Mouse (Mus musculus): ENCODE data around the gene Krtap10-10. TPM values are rescaled to one million over a fixed set of nuclear protein-coding genes. Genes with fewer than 3 reads are reported as not detected.
A peak's percentile ranks its signal among the peaks of the same experiment; 100 is the strongest.

Krtap10-10 gene
- polyA plus RNA-seq, 1 experiment: not detected

DNA sequence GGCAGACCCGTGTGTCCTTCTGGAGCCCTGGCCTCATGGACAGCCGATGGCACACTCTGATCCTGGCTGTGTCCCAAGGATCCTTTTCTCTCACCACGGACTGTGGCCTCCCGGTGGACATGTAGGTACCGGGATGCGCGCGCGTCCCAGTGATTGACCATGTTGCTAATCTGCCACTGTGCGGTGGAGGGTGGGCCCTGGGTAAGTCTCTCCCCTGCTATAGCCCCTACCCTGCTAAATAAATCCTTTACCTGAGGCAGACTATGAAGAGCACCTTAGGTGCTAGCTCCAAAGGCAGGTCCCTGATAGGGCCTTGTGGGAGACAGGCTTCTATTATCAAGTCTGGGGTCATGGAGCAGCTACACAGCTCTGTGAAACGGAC is 29.0 kb downstream of the Krtap10-10 start:
- H3K36me3 ChIP-seq (ENCODE audit: control insufficient read depth, insufficient read depth, low read length): no peaks in the 10 kb centered on the region
- peak overlapping the region; percentile 53 for H3K4me3 ChIP-seq (ENCODE audit: low read depth, low read length)
- TF ChIP-seq CTCF (IDR thresholded peaks at IDR 0.05; ENCODE audit: extremely low read depth, insufficient read length, insufficient replicate concordance, low read depth, low read length) (no peak), POLR2A (IDR thresholded peaks at IDR 0.05; ENCODE audit: low read depth, low read length) (peak; percentile 5; the same call in 1 of the 2 replicates)
- no peak overlapping the region for H3K27ac ChIP-seq (ENCODE audit: insufficient read depth, low read depth, low read length)
- peaks cover 2% of the 10 kb centered on the region for H3K4me1 ChIP-seq (ENCODE audit: control insufficient read depth, insufficient read depth, insufficient read length, low read length)
- WGBS: 31% methylated on average over 11 of the region's 11 CpGs
- no peaks in the 10 kb centered on the region; the same call in 1 of the 2 replicates for H3K27me3 ChIP-seq (ENCODE audit: control insufficient read depth, insufficient read depth, low read length)

DNA sequence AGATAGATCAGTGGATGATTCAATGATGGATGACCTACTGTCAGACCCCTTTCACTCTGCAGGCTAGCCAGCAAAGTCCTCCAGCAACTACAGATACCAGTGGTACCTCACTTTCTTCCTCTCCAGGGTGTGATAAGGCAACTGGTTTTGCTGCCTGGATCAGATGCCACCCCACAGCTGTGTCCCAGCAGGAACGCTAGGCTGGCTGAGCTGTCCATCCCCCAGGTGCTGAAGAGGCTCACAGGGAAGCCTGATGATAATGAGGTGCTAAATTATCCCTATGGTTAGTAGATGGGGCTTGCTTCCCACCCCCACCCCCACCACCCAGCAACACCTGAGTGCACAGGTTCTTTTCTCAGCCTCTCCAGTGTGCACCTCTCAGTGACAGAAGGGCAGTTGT is 31.8 kb downstream of the Krtap10-10 start:
- TF ChIP-seq CTCF (IDR thresholded peaks at IDR 0.05; ENCODE audit: extremely low read depth, insufficient read length, insufficient replicate concordance, low read depth, low read length) (no peak), POLR2A (IDR thresholded peaks at IDR 0.05; ENCODE audit: low read depth, low read length) (no peak)
- no peak overlapping the region for H3K4me3 ChIP-seq (ENCODE audit: low read depth, low read length)
- H3K4me1 ChIP-seq (ENCODE audit: control insufficient read depth, insufficient read depth, insufficient read length, low read length): peaks cover 2% of the 10 kb centered on the region
- H3K36me3 ChIP-seq (ENCODE audit: control insufficient read depth, insufficient read depth, low read length): no peaks in the 10 kb centered on the region
- no peak overlapping the region for H3K27ac ChIP-seq (ENCODE audit: insufficient read depth, low read depth, low read length)
- no peaks in the 10 kb centered on the region for H3K27me3 ChIP-seq (ENCODE audit: control insufficient read depth, insufficient read depth, low read length)
- WGBS: 35% methylated on average over 1 of the region's 1 CpGs

DNA sequence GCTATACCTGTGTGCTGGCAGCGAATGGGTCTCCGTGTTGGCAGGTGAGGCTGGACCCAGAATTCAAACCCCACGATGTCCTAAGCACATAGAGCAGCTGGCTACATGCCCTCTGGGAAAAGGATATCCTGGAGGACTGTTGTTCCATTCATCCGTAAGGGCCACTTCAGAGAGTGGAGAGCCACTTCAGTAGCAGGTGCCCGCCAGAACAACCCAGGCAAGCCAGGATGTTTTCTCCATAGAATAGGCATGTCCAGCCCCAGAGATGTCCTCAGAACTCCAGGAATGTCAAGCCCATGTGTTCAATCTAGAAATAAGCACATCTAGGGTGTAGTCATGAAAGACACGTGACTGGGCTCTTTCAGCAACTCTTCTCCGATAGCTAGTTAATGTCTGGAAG is 33.9 kb downstream of the Krtap10-10 start:
- Histone ChIP-seq H3K4me1 (ENCODE audit: control insufficient read depth, insufficient read depth, insufficient read length, low read length) (peaks cover under 1% of the 10 kb centered on the region), H3K27me3 (ENCODE audit: control insufficient read depth, insufficient read depth, low read length) (no peaks in the 10 kb centered on the region), H3K4me3 (ENCODE audit: low read depth, low read length) (no peak overlapping the region), H3K27ac (ENCODE audit: insufficient read depth, low read depth, low read length) (no peak overlapping the region), H3K36me3 (ENCODE audit: control insufficient read depth, insufficient read depth, low read length) (no peaks in the 10 kb centered on the region)
- 85% methylated on average over 7 of the region's 7 CpGs for WGBS
- TF ChIP-seq CTCF (IDR thresholded peaks at IDR 0.05; ENCODE audit: extremely low read depth, insufficient read length, insufficient replicate concordance, low read depth, low read length) (no peak), POLR2A (IDR thresholded peaks at IDR 0.05; ENCODE audit: low read depth, low read length) (no peak)

DNA sequence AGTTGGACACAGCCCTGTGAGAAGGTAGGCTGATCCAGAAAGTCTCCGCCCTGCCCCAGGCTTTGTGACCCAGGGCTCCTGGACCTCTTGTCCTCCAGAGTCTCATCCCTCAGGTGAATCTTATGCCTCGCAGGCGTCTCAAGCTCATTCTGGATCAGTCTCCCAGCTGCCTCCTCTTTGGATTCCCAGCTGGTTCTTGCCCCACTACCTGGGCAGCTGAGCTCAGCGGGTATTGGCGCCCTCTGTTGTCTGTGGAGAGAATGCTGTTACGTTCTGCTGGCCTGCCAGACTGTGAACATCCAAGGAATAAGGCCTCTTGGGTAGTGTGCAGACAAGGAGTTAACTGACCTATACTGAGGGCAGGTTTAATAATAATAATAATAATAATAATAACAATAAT is 43.2 kb downstream of the Krtap10-10 start:
- Histone ChIP-seq H3K36me3 (ENCODE audit: control insufficient read depth, insufficient read depth, low read length) (no peaks in the 10 kb centered on the region), H3K4me1 (ENCODE audit: control insufficient read depth, insufficient read depth, insufficient read length, low read length) (no peaks in the 10 kb centered on the region), H3K27me3 (ENCODE audit: control insufficient read depth, insufficient read depth, low read length) (no peaks in the 10 kb centered on the region), H3K27ac (ENCODE audit: insufficient read depth, low read depth, low read length) (no peak overlapping the region), H3K4me3 (ENCODE audit: low read depth, low read length) (no peak overlapping the region)
- TF ChIP-seq POLR2A (IDR thresholded peaks at IDR 0.05; ENCODE audit: low read depth, low read length) (no peak), CTCF (IDR thresholded peaks at IDR 0.05; ENCODE audit: extremely low read depth, insufficient read length, insufficient replicate concordance, low read depth, low read length) (peak; percentile 25; the same call in 1 of the 2 replicates)
- WGBS: 63% methylated on average over 6 of the region's 6 CpGs

DNA sequence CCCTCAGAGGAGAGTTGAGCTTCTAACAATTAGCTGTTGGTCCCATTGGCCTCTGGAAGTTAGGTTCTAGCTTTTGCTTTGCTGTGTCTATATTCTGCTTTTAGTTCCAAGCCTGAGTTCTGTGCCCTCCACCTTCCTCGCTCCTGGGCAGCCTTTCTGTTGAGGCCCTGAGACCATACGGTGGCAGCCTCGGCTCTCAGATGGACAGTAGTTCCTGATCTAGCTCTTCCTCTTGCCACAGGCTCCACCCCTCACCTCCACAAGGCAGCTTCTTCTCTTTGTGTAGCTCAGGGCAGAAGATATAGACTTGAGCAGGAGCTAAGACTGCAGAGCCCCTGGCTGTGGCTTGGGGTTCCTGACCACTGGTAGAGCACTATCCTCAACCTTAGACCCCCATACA is 44.6 kb downstream of the Krtap10-10 start:
- Histone ChIP-seq H3K4me1 (ENCODE audit: control insufficient read depth, insufficient read depth, insufficient read length, low read length) (no peaks in the 10 kb centered on the region), H3K27me3 (ENCODE audit: control insufficient read depth, insufficient read depth, low read length) (no peaks in the 10 kb centered on the region), H3K4me3 (ENCODE audit: low read depth, low read length) (no peak overlapping the region), H3K36me3 (ENCODE audit: control insufficient read depth, insufficient read depth, low read length) (no peaks in the 10 kb centered on the region), H3K27ac (ENCODE audit: insufficient read depth, low read depth, low read length) (no peak overlapping the region)
- TF ChIP-seq CTCF (IDR thresholded peaks at IDR 0.05; ENCODE audit: extremely low read depth, insufficient read length, insufficient replicate concordance, low read depth, low read length) (no peak), POLR2A (IDR thresholded peaks at IDR 0.05; ENCODE audit: low read depth, low read length) (no peak)
- WGBS: 55% methylated on average over 3 of the region's 3 CpGs

DNA sequence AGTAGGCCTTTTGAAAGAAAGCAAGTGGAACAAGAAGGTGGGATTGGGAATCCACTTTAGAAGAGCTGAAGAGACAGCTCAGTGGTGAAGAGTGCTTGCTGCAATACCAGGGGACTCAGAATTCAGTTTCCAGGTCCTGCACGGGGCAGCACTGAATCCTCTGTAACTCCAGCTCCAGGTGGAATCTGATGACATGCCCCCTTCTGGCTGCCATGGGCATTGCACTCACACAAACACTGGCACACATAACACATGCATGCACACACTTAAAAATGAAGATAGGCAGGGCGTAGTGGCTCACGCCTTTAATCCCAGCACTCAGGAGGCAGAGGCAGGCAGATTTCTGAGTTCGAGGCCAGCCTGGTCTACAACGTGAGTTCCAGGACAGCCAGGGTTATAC is 46.8 kb downstream of the Krtap10-10 start:
- TF ChIP-seq POLR2A (IDR thresholded peaks at IDR 0.05; ENCODE audit: low read depth, low read length): no peak
- TF ChIP-seq CTCF (IDR thresholded peaks at IDR 0.05; ENCODE audit: extremely low read depth, insufficient read length, insufficient replicate concordance, low read depth, low read length): no peak
- Histone ChIP-seq H3K36me3 (ENCODE audit: control insufficient read depth, insufficient read depth, low read length) (no peaks in the 10 kb centered on the region), H3K4me1 (ENCODE audit: control insufficient read depth, insufficient read depth, insufficient read length, low read length) (no peaks in the 10 kb centered on the region), H3K27me3 (ENCODE audit: control insufficient read depth, insufficient read depth, low read length) (no peaks in the 10 kb centered on the region), H3K27ac (ENCODE audit: insufficient read depth, low read depth, low read length) (no peak overlapping the region), H3K4me3 (ENCODE audit: low read depth, low read length) (no peak overlapping the region)
- WGBS: 83% methylated on average over 5 of the region's 5 CpGs

DNA sequence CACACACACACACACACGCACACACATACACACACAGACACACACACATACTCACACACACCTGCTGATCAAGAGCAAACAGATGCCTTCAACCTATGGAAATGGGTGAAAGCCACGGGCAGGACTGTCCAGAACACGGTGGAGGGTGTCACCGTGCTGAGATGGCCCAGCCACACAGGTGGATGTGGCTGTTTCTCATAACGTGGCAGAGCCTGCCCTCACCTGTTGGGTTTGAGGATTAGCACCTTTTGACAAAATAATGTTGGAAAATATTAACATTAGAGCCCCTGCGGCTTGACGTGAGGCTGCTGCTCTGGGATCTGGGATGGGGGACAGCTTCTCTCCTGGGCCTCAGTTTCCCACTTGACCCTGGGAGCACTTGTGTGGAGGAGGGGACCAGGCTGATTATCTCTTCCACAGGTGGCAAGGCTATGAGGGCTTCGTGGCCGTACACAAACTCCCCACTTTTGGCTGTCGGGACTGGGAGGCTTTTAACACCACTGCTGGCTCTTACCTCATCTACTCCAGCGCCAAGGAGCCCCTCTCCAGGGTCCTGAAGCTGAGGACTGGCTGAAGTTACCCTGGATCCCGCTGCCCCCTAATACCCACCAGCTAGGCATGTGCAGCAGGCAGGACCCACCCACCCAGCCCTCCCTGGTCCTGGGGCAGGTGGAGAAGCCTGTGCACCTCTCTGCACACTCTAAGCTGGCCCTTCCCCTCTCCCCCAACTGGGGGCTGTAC is 50.4 kb downstream of the Krtap10-10 start:
- TF ChIP-seq CTCF (IDR thresholded peaks at IDR 0.05; ENCODE audit: extremely low read depth, insufficient read length, insufficient replicate concordance, low read depth, low read length) (0 out of 2 replicates have a peak, but pooled peaks have one; percentile 7), POLR2A (IDR thresholded peaks at IDR 0.05; ENCODE audit: low read depth, low read length) (no peak)

More for the DNA sequence above, 50.4 kb downstream of the Krtap10-10 start:
- 38% methylated on average over 12 of the region's 12 CpGs for WGBS
- H3K4me1 ChIP-seq (ENCODE audit: control insufficient read depth, insufficient read depth, insufficient read length, low read length): no peaks in the 10 kb centered on the region
- no peak overlapping the region for H3K4me3 ChIP-seq (ENCODE audit: low read depth, low read length)
- no peaks in the 10 kb centered on the region for H3K36me3 ChIP-seq (ENCODE audit: control insufficient read depth, insufficient read depth, low read length)
- H3K27ac ChIP-seq (ENCODE audit: insufficient read depth, low read depth, low read length): no peak overlapping the region
- no peaks in the 10 kb centered on the region for H3K27me3 ChIP-seq (ENCODE audit: control insufficient read depth, insufficient read depth, low read length)

Other genes with a start within 250 kb of the Krtap10-10 start
- 129 and 254 TPM in 2 replicates for gene Sumo3, start 229.8 kb upstream of the Krtap10-10 start, polyA plus RNA-seq (2012; rRNA removed)
- not detected in 2 replicates for gene Gm49325, start 229.8 kb upstream of the Krtap10-10 start, polyA plus RNA-seq (2012; rRNA removed)
- gene Ube2g2, start 213.7 kb upstream of the Krtap10-10 start, polyA plus RNA-seq (2012; rRNA removed): 16.5 and 20.9 TPM in 2 replicates
- gene Tspear, start 149.4 kb upstream of the Krtap10-10 start, polyA plus RNA-seq (2012; rRNA removed): 0.11 and 0.33 TPM in 2 replicates
- gene Gm19402, start 145.2 kb upstream of the Krtap10-10 start, polyA plus RNA-seq (2012; rRNA removed): not detected in 2 replicates
- gene Gm9508, start 138.7 kb upstream of the Krtap10-10 start, polyA plus RNA-seq (2012; rRNA removed): not detected in 2 replicates
- gene Gm10272, start 129.3 kb upstream of the Krtap10-10 start, polyA plus RNA-seq (2012; rRNA removed): not detected in 2 replicates
- not detected in 2 replicates for gene Gm10024, start 124.5 kb upstream of the Krtap10-10 start, polyA plus RNA-seq (2012; rRNA removed)
- gene Gm10142, start 120.1 kb upstream of the Krtap10-10 start, polyA plus RNA-seq (2012; rRNA removed): 0.85 TPM in 1 of 2 replicates, not detected in the other
- gene Krtap12-1, start 115.3 kb upstream of the Krtap10-10 start, polyA plus RNA-seq (2012; rRNA removed): not detected in 2 replicates
- gene Gm10100, start 109.5 kb upstream of the Krtap10-10 start, polyA plus RNA-seq (2012; rRNA removed): not detected in 2 replicates
- gene Gm18596, start 93.3 kb upstream of the Krtap10-10 start, polyA plus RNA-seq (2012; rRNA removed): not detected in 2 replicates
- gene Gm9736, start 84.6 kb upstream of the Krtap10-10 start, polyA plus RNA-seq (2012; rRNA removed): not detected in 2 replicates
- gene Gm3233, start 76.3 kb upstream of the Krtap10-10 start, polyA plus RNA-seq (2012; rRNA removed): not detected in 2 replicates
- gene Gm3238, start 64.6 kb upstream of the Krtap10-10 start, polyA plus RNA-seq (2012; rRNA removed): not detected in 2 replicates
- not detected in 2 replicates for gene Gm7138, start 59.0 kb upstream of the Krtap10-10 start, polyA plus RNA-seq (2012; rRNA removed)
- gene Gm3250, start 53.4 kb upstream of the Krtap10-10 start, polyA plus RNA-seq (2012; rRNA removed): not detected in 2 replicates
- gene Gm7137, start 47.7 kb upstream of the Krtap10-10 start, polyA plus RNA-seq (2012; rRNA removed): not detected in 2 replicates
- not detected in 2 replicates for gene Gm9639, start 40.9 kb upstream of the Krtap10-10 start, polyA plus RNA-seq (2012; rRNA removed)
- gene Gm19668, start 36.8 kb upstream of the Krtap10-10 start, polyA plus RNA-seq (2012; rRNA removed): not detected in 2 replicates
- not detected in 2 replicates for gene Gm9507, start 24.1 kb upstream of the Krtap10-10 start, polyA plus RNA-seq (2012; rRNA removed)
- not detected in 2 replicates for gene Gm2696, start 21.3 kb upstream of the Krtap10-10 start, polyA plus RNA-seq (2012; rRNA removed)
- not detected in 2 replicates for gene Krtap10-4, start 8.9 kb upstream of the Krtap10-10 start, polyA plus RNA-seq (2012; rRNA removed)
- not detected in 2 replicates for gene Gm36176, start 10.9 kb downstream of the Krtap10-10 start, polyA plus RNA-seq (2012; rRNA removed)
- gene Gm10318, start 16.9 kb downstream of the Krtap10-10 start, polyA plus RNA-seq (2012; rRNA removed): not detected in 2 replicates
- gene Gm3285, start 26.0 kb downstream of the Krtap10-10 start, polyA plus RNA-seq (2012; rRNA removed): not detected in 2 replicates
- 4.0 and 5.3 TPM in 2 replicates for gene Lrrc3, start 66.6 kb downstream of the Krtap10-10 start, polyA plus RNA-seq (2012; rRNA removed)
- gene Trpm2, start 134.6 kb downstream of the Krtap10-10 start, polyA plus RNA-seq (2012; rRNA removed): 1.8 and 3.4 TPM in 2 replicates
- gene 1810043G02Rik, start 142.6 kb downstream of the Krtap10-10 start, polyA plus RNA-seq (2012; rRNA removed): 11.0 and 14.6 TPM in 2 replicates
- gene Pfkl, start 174.1 kb downstream of the Krtap10-10 start, polyA plus RNA-seq (2012; rRNA removed): 31.2 and 39.0 TPM in 2 replicates
- gene Dnmt3l, start 206.0 kb downstream of the Krtap10-10 start, polyA plus RNA-seq (2012; rRNA removed): 0.86 and 1.1 TPM in 2 replicates
- gene Aire, start 207.7 kb downstream of the Krtap10-10 start, polyA plus RNA-seq (2012; rRNA removed): 0.27 and 0.34 TPM in 2 replicates
- gene Icosl, start 233.4 kb downstream of the Krtap10-10 start, polyA plus RNA-seq (2012; rRNA removed): 6.8 and 9.7 TPM in 2 replicates